Mouse (Mus musculus) mouse embryonic stem cell (cell line): ENCODE results near the gene Gm20388.

Experiments used
- in situ Hi-C, 2 experiments: fragments of 300-500 bp; cut with MboI; formaldehyde crosslinking; loops; 1 replicate in 1 of 2; 3 replicates in 1 of 2; pipeline ENCODE4 v1.14.3; 2019 to 2020; ENCODE audit warnings: low sequenced_read_pairs in 2 of 2, low pct_unique_long_range_greater_than_20kb in 1 of 2, mixed read lengths in 1 of 2; ENCODE audit not compliant: unreplicated experiment in 1 of 2

Gm20388 gene

DNA sequence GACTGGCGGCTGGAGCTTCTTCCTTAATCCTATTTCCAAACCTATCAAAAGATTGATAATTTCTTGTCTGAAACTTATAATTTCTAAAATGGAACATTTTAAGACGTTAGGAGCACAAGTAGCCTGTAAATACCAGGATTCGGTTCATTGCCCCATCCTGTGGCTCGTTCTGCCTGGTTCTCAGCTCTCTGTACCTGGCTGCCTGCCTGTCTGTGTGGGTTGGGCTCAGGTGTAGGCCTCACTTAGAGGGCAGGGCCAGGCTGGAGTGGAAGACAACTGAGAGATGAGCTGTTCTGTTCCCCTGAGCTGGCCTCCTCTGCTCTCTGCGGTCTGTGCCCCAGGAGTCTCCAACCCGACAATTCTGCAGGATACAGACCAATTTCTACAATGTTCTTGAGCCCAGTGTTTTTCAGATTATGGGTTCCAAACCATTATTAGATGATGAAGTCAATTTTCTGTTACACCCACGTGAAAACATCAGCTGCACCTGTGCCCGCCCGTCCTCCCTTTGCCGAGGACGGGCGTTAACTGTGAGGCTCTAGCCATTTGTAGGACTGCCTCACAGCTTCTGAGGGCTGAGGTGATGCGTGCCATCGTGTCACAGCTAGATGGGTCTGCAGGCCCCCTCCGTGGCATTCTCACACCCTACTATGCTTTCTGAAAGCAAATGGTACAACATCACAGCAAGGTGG, 4392.7 kb downstream of the Gm20388 start:
- in situ Hi-C loops: no loop called here

GRCm38 (mm10) chr8:124304141-124304540, 4393.5 kb downstream of the Gm20388 start:
- in situ Hi-C loops: no loop called here

GRCm38 (mm10) chr8:124306574-124306973, 4395.9 kb downstream of the Gm20388 start:
- in situ Hi-C loops: no loop called here

DNA sequence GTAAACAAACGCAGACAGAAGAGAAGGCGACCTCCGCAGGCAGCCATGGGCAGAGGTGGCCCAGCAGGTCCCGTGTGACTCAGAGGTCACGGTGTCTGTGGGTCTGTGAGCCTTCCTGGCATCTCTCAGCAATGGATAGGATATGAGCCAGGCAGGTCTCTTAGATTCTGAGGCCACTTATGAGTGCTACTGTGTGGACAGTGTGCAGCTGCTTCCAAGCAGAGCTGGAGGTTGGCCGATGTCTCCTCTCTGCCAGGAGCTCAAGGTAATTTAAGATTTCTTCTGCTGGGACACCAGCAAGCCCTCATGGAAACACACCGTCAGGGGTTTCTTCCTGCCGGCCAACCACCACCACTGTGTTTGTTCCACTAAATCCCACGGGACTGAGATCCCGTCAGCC, 4397.1 kb downstream of the Gm20388 start:
- in situ Hi-C loops: no loop called here

GRCm38 (mm10) chr8:124310509-124310908, 4399.9 kb downstream of the Gm20388 start:
- in situ Hi-C loops: no loop called here

DNA sequence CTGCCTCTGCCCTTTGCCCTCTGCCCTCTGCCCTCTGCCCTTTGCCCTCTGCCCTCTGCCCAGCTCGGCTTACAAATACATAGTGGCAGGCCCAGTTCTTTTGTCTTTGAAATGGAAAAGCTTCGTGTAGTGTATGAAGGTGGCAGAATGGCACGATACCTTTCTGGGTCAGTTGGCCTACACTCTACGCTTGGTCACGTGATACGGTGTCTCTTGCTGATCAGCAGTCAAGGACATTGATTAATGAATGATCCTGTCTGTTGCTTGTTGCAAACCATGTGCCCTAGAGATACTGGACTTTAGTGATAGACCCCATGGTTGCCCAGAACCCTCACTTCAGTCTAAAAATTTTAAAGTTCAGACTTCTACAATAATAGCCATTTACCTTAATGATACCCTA, 4400.5 kb downstream of the Gm20388 start:
- in situ Hi-C loops: no loop called here

GRCm38 (mm10) chr8:124311723-124312122, 4401.1 kb downstream of the Gm20388 start:
- in situ Hi-C loops: no loop called here

DNA sequence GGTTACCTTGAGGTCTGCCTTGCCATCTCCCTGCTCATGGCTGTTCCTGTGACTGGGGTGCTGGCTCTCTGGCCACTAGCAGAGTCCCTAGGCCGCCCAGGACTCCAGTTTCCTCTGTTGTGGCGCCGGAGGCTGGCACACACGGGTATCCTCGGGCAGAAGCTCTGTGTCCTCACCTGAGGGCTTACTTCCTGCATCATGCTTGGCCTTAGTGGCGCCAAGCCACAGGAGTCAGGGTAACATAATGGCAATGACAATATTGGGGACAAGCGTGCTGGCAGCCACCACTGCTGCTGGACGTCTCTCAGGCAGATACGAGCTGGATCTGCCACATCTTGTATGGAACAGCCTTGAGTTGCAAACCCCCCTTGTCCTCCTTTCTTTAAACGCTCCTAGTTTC, 4401.6 kb downstream of the Gm20388 start:
- in situ Hi-C loops: no loop called here

DNA sequence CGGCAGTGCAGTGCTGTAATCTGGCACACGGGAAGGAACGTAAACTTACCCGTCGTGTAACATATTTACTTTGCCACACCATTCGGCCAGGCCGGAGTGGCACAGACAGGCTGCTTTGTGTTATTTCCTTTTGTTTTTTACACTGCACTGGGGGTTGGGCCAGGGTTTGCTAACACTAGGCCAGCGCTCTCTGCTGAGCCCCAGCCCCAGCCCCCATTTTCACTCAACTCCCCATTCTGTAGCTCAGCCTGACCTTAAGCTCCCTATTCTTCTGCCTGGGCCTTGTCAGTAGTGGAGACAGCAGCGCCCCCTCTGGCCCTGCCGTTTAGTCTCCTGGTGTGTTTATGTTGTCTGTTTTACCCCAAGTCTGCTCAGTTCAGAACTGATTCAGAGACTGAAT, 4404.2 kb downstream of the Gm20388 start:
- in situ Hi-C loops: no loop called here

GRCm38 (mm10) chr8:124316466-124317136, 4406.0 kb downstream of the Gm20388 start:
- in situ Hi-C loops: no loop called here

DNA sequence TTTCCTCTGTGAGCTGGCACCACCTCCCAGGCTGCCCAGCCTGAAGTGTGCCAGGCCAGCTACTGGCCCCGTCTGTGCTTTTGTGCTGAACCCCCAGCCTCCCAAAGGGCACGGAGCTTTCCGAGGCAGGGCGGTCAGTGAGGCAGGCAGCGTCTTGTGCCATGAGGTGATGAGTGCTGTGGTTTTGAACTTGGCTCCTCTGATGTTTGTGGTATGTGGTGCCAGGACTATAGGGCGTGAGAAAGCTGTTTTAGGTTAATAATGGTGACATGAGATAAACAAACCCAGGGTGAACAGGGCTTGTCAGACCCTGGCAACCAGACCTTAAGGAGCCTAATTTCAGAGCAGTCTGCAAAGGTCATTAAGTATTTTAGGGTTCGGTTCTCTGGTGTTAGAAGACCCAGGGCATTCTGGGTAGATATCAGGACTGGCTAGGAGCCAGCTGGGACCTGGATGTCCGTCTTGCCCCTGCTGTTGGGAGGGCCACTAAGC, 4406.6 kb downstream of the Gm20388 start:
- in situ Hi-C loops: no loop called here

DNA sequence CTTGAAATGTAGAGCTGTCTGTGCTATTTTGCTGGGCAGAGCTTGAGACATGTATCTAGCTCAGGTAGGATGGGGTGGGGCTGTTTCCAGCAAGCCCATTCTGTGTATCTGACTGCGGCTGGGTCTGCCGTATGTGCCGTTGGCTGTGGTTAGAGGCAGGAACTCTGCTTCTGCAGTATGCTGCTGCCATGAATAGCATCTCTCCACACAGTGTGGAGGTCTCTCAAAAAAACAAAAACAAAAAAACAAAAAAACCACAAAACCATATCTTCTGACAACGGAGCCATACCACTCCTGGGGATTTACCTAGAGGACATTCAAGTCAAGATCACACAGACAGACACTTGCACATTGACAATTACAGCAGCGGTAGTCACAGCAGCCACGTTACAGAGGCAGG, 4407.2 kb downstream of the Gm20388 start:
- in situ Hi-C loops: no loop called here

DNA sequence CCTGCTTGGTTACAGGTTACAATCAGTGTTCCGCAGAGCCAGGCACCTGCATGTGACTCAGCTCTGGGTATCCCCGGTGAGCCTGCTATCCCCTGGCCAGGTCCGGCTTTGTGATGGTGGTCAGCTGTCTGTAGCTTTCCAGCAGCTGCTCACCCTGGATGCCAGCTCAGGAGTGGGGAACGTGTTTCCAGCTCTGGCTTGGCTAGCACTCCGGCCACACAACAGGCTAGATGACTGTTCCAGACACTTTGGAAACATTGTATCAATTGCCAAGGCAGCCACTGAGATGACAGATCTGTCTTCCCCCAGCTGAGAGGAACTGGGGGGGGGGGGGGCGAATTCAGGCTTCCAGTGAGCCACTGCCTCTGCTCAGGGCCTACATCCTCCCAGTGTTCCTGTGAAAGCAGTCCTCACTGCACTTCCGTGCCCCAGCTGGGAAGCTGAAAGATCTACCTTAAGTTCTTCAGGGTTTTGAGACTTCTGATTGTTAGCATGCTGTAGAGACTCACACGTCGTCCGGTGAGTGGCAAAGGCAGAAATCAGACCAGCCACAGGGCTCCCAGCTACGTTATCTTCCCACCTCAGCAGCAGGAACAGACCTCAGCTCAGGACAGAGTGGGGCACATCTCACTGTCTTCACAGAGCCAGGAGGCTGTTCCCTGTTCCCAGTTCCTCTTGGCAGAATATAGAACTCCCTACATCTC, 4408.1 kb downstream of the Gm20388 start:
- in situ Hi-C loops: no loop called here

- in situ Hi-C loops: no loop called here
These were observed 4408.6 kb downstream of the Gm20388 start for GRCm38 (mm10) chr8:124319316-124319652.

DNA sequence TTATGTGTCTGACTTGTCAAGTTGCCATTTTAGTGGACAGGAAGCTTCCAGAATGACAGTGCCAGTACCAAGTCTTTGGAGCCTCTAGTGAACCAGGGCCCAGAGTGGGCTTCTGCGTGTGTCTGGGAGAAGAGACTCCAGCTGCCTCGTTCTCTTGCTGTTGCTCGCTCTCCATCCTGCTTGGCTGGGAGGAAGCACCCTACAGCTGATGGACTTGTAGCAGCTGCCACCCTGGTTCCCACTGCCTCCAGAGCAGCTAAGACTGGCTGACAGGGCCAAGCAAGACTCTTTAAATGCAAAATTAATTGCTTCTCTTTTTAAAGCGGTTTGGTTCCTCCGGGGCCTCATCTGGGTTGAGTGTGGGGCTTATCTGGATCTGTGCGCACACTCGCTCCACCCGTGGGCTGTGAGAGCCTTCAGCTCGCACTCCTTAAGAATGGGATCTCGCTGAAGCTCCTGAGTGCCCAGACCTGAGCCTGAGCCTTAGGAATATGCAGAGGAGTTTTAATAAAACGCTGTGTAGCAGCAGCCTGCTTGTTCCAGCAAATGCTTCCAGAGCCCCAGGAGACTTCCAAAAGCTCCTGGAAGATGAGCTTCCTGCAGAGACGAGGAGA, 4410.7 kb downstream of the Gm20388 start:
- in situ Hi-C loops: no loop called here

- in situ Hi-C loops: no loop called here
These were observed 4412.7 kb downstream of the Gm20388 start for GRCm38 (mm10) chr8:124323356-124323755.

DNA sequence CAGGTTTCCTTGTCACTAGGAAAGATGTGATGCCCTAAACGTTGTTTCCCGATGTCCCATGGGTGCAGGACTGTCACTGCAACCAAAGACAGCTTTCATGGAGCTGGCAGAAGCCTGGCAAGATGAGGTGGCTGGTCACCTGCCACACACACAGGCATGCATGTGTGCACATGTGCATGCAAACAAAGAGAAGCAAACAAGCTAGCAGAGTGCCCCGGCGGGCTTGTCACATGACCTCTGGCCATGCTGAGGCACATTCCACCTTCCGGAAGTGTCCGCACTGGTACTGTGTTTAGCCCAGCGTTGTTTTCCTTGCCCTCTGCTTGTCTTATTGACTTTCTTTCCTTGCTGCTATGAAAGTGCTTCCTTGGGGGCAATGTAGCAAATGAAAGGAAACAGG, 4417.6 kb downstream of the Gm20388 start:
- in situ Hi-C loops: no loop called here

DNA sequence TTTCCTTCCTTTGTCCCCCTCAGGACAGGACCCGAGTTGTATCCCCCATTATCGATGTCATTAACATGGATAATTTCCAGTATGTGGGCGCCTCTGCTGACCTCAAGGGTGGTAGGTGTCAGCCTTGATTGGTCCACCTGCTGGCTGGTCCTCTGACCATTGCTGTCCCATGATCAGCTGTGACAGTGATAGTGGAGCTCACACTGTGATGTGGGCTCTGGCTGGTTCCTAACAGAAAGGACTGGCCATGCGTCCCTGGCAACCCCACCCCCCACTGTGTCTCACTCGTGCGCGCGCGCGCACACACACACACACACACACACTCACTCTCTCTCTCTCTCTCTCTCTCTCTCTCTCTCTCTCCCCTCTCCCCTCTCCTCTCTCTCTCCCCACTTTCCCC, 4419.0 kb downstream of the Gm20388 start:
- in situ Hi-C loops: no loop called here

DNA sequence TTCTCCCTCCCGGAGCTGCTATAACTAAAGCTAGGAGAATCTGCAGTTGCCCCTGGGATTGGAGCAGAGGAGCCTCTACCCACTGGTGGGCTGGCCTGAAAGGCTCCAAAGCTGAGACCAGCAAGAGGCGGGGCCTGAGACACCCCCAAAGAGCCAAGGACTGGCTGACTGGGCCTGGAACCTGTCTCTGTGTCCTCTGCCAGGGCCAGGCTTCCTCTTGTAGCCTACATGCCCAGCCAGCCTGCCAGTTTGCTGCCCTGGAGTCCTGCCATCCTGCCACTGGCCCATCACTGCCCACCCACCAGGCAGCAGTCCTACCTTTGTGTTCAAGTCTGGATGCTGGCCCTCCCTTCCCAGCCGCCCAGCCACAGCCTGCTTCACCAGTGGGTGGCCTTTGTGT, 4419.8 kb downstream of the Gm20388 start:
- in situ Hi-C loops: no loop called here
